Mouse (Mus musculus) frontal cortex, postnatal 25 days (tissue): ENCODE results near the gene Ccdc69.

ENCODE experiments used
- DNase-seq, 2 experiments: peaks; one replicate each; pipeline ENCODE4 v3.0.0; 2022; ENCODE audit warnings: low spot score in 2 of 2

The Ccdc69 gene

DNA sequence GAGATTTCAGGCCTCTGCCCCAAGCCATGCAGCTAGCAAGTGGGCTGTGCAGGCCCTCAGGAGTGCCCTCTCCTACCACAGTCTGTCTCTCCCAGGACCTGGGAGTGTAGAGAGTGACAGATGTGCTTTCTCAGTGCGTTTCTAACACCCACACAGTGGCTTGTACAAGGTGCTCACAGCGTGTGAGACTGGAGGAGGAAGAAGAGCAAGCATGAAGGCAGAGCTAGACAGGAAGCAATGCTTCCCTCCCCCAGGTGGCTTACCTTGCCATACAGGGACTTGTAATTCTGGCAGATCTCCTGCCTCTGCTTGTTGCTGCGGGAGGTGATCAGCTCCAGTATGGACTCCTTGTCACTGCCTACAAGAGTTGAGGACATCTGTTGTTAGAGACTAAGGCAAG is 66.5 kb downstream of the Ccdc69 start:
- DNase-seq, result no peak

GRCm38 (mm10) chr11:55008230-55008629 is 69.7 kb downstream of the Ccdc69 start:
- DNase-seq, result no peak

GRCm38 (mm10) chr11:55005684-55006083 is 72.2 kb downstream of the Ccdc69 start:
- no peak for DNase-seq

DNA sequence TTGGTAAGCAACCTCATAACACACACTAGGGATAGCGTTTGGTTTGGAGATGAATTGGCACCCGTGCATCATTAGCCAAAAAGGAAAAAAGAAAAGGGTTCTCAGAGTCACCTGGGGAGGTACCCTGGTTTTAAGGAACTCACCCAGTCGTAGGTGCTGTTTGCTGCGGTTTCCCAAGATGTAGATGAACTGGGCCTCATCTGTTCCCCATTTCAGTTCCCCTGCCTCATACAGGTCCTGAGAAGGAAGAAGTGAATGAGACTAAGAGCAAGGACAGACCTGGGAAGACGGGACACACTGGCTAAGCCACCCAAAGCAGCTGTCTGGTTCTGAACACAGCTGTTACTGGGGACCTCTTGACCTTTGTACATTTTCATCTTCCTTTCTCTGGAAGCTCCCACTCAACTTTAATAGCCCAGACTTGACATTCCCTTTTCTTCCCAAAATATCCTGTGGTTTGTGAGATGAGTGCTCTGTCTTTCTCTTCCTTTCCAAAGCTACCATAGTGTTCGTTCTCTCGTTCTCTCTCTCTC is 72.9 kb downstream of the Ccdc69 start:
- no peak for DNase-seq
